Mouse (Mus musculus): ENCODE results near the gene Prkca. TPM values are rescaled to one million over a fixed set of nuclear protein-coding genes. Genes with fewer than 3 reads are reported as not detected.

Prkca gene
- polyA plus RNA-seq, 1 experiment from 2014 or later, result 7.4 TPM

DNA sequence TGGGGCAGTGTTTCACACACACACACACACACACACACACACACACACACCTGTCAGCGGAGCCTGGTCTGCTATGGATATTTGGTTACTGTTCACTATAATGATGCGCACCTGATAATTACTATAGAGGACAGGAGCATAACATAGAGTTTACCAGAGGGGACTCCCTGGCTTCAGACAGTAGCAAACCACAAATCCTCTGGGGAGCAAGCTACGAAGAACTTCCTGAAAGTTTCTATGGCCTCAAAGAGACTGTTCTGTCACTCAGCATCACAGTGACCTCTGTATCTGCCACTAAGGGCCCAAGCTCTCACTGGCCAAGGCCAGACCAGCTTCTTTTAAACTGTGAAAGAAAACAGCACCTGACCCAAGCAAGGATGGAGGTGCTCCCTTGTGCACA, 229.6 kb downstream of the Prkca start:
- H3K9me3 ChIP-seq (ENCODE audit: control insufficient read depth, low read length), result no peaks in the 10 kb centered on the region
- H3K4me2 ChIP-seq (ENCODE audit: low read length), result no peak overlapping the region
- no peaks in the 10 kb centered on the region for H3K36me3 ChIP-seq (ENCODE audit: control insufficient read depth, insufficient read depth, low read length)
- no peak overlapping the region for H3K9ac ChIP-seq (ENCODE audit: low read depth, low read length)
- H3K27me3 ChIP-seq (replicated peaks; ENCODE audit: control insufficient read depth, insufficient read depth, low read length), result no peaks in the 10 kb centered on the region
- ATAC-seq, result no peak
- no peak overlapping the region for H3K4me3 ChIP-seq (ENCODE audit: low read length)
- no peaks in the 10 kb centered on the region for H3K4me1 ChIP-seq (ENCODE audit: control insufficient read depth, insufficient read depth, low read depth, low read length)
- no peak overlapping the region for H3K27ac ChIP-seq (ENCODE audit: low read depth, low read length)
- WGBS, result 94% methylated on average over 3 of the region's 3 CpGs

- Histone ChIP-seq H3K4me1 (ENCODE audit: control insufficient read depth, insufficient read depth, low read depth, low read length) (no peaks in the 10 kb centered on the region), H3K36me3 (ENCODE audit: control insufficient read depth, insufficient read depth, low read length) (no peaks in the 10 kb centered on the region), H3K9me3 (ENCODE audit: control insufficient read depth, low read length) (no peaks in the 10 kb centered on the region), H3K27ac (ENCODE audit: low read depth, low read length) (no peak overlapping the region), H3K9ac (ENCODE audit: low read depth, low read length) (no peak overlapping the region), H3K27me3 (replicated peaks; ENCODE audit: control insufficient read depth, insufficient read depth, low read length) (no peaks in the 10 kb centered on the region), H3K4me2 (ENCODE audit: low read length) (no peak overlapping the region), H3K4me3 (ENCODE audit: low read length) (no peak overlapping the region)
- ATAC-seq, result no peak
- WGBS, result 62% methylated on average over 3 of the region's 3 CpGs
Measured at GRCm38 (mm10) chr11:108112437-108112836, 231.3 kb downstream of the Prkca start.

GRCm38 (mm10) chr11:108104085-108104484, 239.6 kb downstream of the Prkca start:
- no peaks in the 10 kb centered on the region for H3K4me1 ChIP-seq (ENCODE audit: control insufficient read depth, insufficient read depth, low read depth, low read length)
- WGBS, result 89% methylated on average over 6 of the region's 6 CpGs
- H3K9ac ChIP-seq (ENCODE audit: low read depth, low read length), result no peak overlapping the region
- H3K4me2 ChIP-seq (ENCODE audit: low read length), result no peak overlapping the region
- no peaks in the 10 kb centered on the region for H3K9me3 ChIP-seq (ENCODE audit: control insufficient read depth, low read length)
- no peaks in the 10 kb centered on the region for H3K27me3 ChIP-seq (replicated peaks; ENCODE audit: control insufficient read depth, insufficient read depth, low read length)
- no peak overlapping the region for H3K27ac ChIP-seq (ENCODE audit: low read depth, low read length)
- H3K36me3 ChIP-seq (ENCODE audit: control insufficient read depth, insufficient read depth, low read length), result no peaks in the 10 kb centered on the region
- no peak for ATAC-seq
- H3K4me3 ChIP-seq (ENCODE audit: low read length), result no peak overlapping the region

GRCm38 (mm10) chr11:108101280-108101950, 242.3 kb downstream of the Prkca start:
- ATAC-seq, result no peak
- Histone ChIP-seq H3K4me1 (ENCODE audit: control insufficient read depth, insufficient read depth, low read depth, low read length) (no peaks in the 10 kb centered on the region), H3K4me3 (ENCODE audit: low read length) (no peak overlapping the region), H3K36me3 (ENCODE audit: control insufficient read depth, insufficient read depth, low read length) (no peaks in the 10 kb centered on the region), H3K9ac (ENCODE audit: low read depth, low read length) (no peak overlapping the region), H3K27me3 (replicated peaks; ENCODE audit: control insufficient read depth, insufficient read depth, low read length) (no peaks in the 10 kb centered on the region), H3K27ac (ENCODE audit: low read depth, low read length) (no peak overlapping the region), H3K4me2 (ENCODE audit: low read length) (no peak overlapping the region), H3K9me3 (ENCODE audit: control insufficient read depth, low read length) (no peaks in the 10 kb centered on the region)
- 74% methylated on average over 8 of the region's 8 CpGs for WGBS

GRCm38 (mm10) chr11:108098306-108098705, 245.4 kb downstream of the Prkca start:
- Histone ChIP-seq H3K27me3 (replicated peaks; ENCODE audit: control insufficient read depth, insufficient read depth, low read length) (no peaks in the 10 kb centered on the region), H3K4me3 (ENCODE audit: low read length) (no peak overlapping the region), H3K4me1 (ENCODE audit: control insufficient read depth, insufficient read depth, low read depth, low read length) (no peaks in the 10 kb centered on the region), H3K27ac (ENCODE audit: low read depth, low read length) (no peak overlapping the region), H3K4me2 (ENCODE audit: low read length) (no peak overlapping the region), H3K9ac (ENCODE audit: low read depth, low read length) (no peak overlapping the region), H3K9me3 (ENCODE audit: control insufficient read depth, low read length) (no peaks in the 10 kb centered on the region), H3K36me3 (ENCODE audit: control insufficient read depth, insufficient read depth, low read length) (no peaks in the 10 kb centered on the region)
- ATAC-seq, result peak; percentile 24; the same call in 1 of the 2 replicates
- 78% methylated on average over 7 of the region's 7 CpGs for WGBS

DNA sequence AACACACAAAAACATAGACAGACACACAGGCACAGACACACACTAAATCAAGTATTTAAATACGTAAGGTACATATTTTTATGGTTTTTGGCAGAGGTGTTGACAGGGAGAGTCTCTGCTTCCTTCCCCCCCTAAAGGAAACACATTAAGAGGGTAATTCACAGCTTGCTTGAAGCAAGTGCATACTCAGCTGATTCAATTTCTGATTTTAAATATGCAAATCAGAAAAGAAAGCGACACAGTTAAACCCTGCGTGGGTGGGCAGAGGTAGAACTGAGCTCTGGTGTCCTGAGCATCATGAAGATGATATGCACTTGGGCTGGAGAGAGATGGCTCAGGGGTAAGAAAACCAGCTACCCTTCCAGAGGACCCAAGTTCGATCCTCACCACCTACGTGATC, 248.9 kb downstream of the Prkca start:
- WGBS, result 91% methylated on average over 5 of the region's 5 CpGs
- Histone ChIP-seq H3K27ac (ENCODE audit: low read depth, low read length) (no peak overlapping the region), H3K36me3 (ENCODE audit: control insufficient read depth, insufficient read depth, low read length) (no peaks in the 10 kb centered on the region), H3K4me2 (ENCODE audit: low read length) (no peak overlapping the region), H3K4me3 (ENCODE audit: low read length) (no peak overlapping the region), H3K27me3 (replicated peaks; ENCODE audit: control insufficient read depth, insufficient read depth, low read length) (no peaks in the 10 kb centered on the region), H3K9ac (ENCODE audit: low read depth, low read length) (no peak overlapping the region), H3K4me1 (ENCODE audit: control insufficient read depth, insufficient read depth, low read depth, low read length) (no peaks in the 10 kb centered on the region), H3K9me3 (ENCODE audit: control insufficient read depth, low read length) (no peaks in the 10 kb centered on the region)
- ATAC-seq, result no peak

GRCm38 (mm10) chr11:108093248-108093647, 250.5 kb downstream of the Prkca start:
- Histone ChIP-seq H3K4me1 (ENCODE audit: control insufficient read depth, insufficient read depth, low read depth, low read length) (no peaks in the 10 kb centered on the region), H3K9ac (ENCODE audit: low read depth, low read length) (no peak overlapping the region), H3K4me3 (ENCODE audit: low read length) (no peak overlapping the region), H3K36me3 (ENCODE audit: control insufficient read depth, insufficient read depth, low read length) (no peaks in the 10 kb centered on the region), H3K9me3 (ENCODE audit: control insufficient read depth, low read length) (no peaks in the 10 kb centered on the region), H3K4me2 (ENCODE audit: low read length) (no peak overlapping the region), H3K27me3 (replicated peaks; ENCODE audit: control insufficient read depth, insufficient read depth, low read length) (no peaks in the 10 kb centered on the region), H3K27ac (ENCODE audit: low read depth, low read length) (no peak overlapping the region)
- WGBS, result 95% methylated on average over 4 of the region's 4 CpGs
- ATAC-seq, result no peak

DNA sequence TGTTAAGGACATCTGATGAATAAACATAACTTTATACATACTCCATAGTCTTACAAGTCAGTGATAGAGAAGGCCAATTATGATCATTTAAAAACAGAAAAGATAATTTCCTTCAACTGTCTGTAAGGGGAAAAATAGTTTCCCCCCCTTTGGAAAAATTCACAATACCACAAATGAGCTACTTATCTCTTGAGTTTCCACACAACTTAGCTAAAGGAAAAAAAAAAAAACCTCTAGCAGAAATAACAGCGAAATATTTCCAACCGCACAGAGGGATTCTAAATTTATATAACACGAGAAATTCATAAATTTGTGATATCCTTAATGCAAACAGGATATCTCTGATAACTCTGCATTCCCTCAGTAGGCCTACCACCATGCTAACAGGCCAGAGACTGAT, 252.5 kb downstream of the Prkca start:
- Histone ChIP-seq H3K27me3 (replicated peaks; ENCODE audit: control insufficient read depth, insufficient read depth, low read length) (no peaks in the 10 kb centered on the region), H3K36me3 (ENCODE audit: control insufficient read depth, insufficient read depth, low read length) (no peaks in the 10 kb centered on the region), H3K4me3 (ENCODE audit: low read length) (no peak overlapping the region), H3K4me2 (ENCODE audit: low read length) (no peak overlapping the region), H3K9me3 (ENCODE audit: control insufficient read depth, low read length) (no peaks in the 10 kb centered on the region), H3K4me1 (ENCODE audit: control insufficient read depth, insufficient read depth, low read depth, low read length) (no peaks in the 10 kb centered on the region), H3K27ac (ENCODE audit: low read depth, low read length) (no peak overlapping the region), H3K9ac (ENCODE audit: low read depth, low read length) (no peak overlapping the region)
- ATAC-seq, result no peak
- WGBS, result 92% methylated on average over 3 of the region's 3 CpGs

DNA sequence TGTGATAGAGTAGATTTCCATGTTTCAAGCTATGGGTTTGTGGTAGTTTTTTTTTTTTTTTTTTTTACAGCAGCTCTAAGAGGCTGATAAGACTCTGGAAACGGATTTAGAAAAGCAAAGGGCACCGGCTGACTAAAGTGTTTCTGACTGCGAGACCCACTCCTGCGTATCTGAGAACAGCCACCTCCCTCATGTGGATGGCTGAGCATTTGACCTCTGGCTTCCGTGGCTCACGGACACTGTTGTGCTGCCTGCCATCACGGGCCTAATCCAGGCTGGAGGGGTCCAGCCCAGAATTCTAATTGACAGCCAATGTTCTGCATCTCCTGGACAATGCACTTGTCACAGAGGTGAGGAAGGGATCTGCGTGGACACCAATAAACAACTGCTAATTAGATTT, 253.0 kb downstream of the Prkca start:
- no peak overlapping the region for H3K4me3 ChIP-seq (ENCODE audit: low read length)
- H3K9ac ChIP-seq (ENCODE audit: low read depth, low read length), result no peak overlapping the region
- H3K4me1 ChIP-seq (ENCODE audit: control insufficient read depth, insufficient read depth, low read depth, low read length), result no peaks in the 10 kb centered on the region
- 47% methylated on average over 8 of the region's 8 CpGs for WGBS
- no peaks in the 10 kb centered on the region for H3K27me3 ChIP-seq (replicated peaks; ENCODE audit: control insufficient read depth, insufficient read depth, low read length)
- no peak overlapping the region for H3K4me2 ChIP-seq (ENCODE audit: low read length)
- no peak for ATAC-seq
- H3K36me3 ChIP-seq (ENCODE audit: control insufficient read depth, insufficient read depth, low read length), result no peaks in the 10 kb centered on the region
- H3K27ac ChIP-seq (ENCODE audit: low read depth, low read length), result no peak overlapping the region
- H3K9me3 ChIP-seq (ENCODE audit: control insufficient read depth, low read length), result no peaks in the 10 kb centered on the region

- H3K4me1 ChIP-seq (ENCODE audit: control insufficient read depth, insufficient read depth, low read depth, low read length), result no peaks in the 10 kb centered on the region
- H3K9me3 ChIP-seq (ENCODE audit: control insufficient read depth, low read length), result no peaks in the 10 kb centered on the region
- H3K27me3 ChIP-seq (replicated peaks; ENCODE audit: control insufficient read depth, insufficient read depth, low read length), result no peaks in the 10 kb centered on the region
- H3K36me3 ChIP-seq (ENCODE audit: control insufficient read depth, insufficient read depth, low read length), result no peaks in the 10 kb centered on the region
- H3K27ac ChIP-seq (ENCODE audit: low read depth, low read length), result no peak overlapping the region
- no peak overlapping the region for H3K9ac ChIP-seq (ENCODE audit: low read depth, low read length)
- ATAC-seq, result no peak
- H3K4me3 ChIP-seq (ENCODE audit: low read length), result no peak overlapping the region
- WGBS, result 95% methylated on average over 5 of the region's 5 CpGs
- H3K4me2 ChIP-seq (ENCODE audit: low read length), result no peak overlapping the region
Measured at GRCm38 (mm10) chr11:108088063-108088462, 255.7 kb downstream of the Prkca start.
